Comparison of ENCODE assay signal across 8 mouse cellular contexts in the genomic region with DNA sequence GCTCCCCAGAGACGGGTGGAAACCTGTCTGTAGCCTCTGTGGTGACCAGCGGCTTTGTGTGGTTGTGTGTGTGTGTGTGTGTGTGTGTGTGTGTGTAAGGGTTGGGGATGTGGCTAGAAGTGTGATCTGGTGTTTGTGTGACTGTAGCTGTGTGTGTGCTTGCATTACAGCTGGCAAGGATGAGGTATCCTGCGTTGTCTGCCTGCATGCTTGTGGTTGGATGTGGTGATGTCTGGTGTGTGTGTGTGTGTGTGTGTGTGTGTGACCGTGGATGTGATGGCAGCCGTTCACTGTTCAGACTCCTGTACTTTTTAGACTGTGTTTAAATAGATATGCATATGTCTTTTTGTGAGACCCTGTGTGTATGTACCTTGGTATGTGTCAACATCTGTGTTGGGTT. TPM values are rescaled to one million over a fixed set of nuclear protein-coding genes. Genes with fewer than 3 reads are reported as not detected.
DNase-seq lines count a peak whose midpoint lies in the region; ATAC-seq and TF ChIP-seq lines count a peak whose summit lies in the region.

No protein-coding gene starts in this region.

- H3K4me3 ChIP-seq in heart, embryonic 14.5 days (ENCODE audit: control insufficient read depth in 1 of 2, insufficient read depth in 1 of 2, low read depth in 1 of 2, low read length in 2 of 2) = peak overlapping the region; percentile 71 to 81
- no peak overlapping the region for H3K4me3 ChIP-seq in C2C12 (ENCODE audit: insufficient read depth, poor library complexity, severe bottlenecking)
- H3K4me3 ChIP-seq in embryonic facial prominence, embryonic 13.5 days = peak overlapping the region; percentile 80
- peak overlapping the region; percentile 80 for H3K4me3 ChIP-seq in limb, embryonic 13.5 days
- H3K4me3 ChIP-seq in stomach, embryonic 16.5 days (replicated peaks; ENCODE audit: low read length) = peak overlapping the region; percentile 79

- no peaks in the 10 kb centered on the region for H3K79me3 ChIP-seq in C2C12 (ENCODE audit: low read depth)

- no peak for TF ChIP-seq CTCF in C2C12 (IDR thresholded peaks at IDR 0.05; ENCODE audit: control insufficient read depth, insufficient read depth, insufficient read length)

- peak overlapping the region; percentile 92 for H3K4me2 ChIP-seq in heart, embryonic 14.5 days (ENCODE audit: low read length)
- peak overlapping the region; percentile 89 for H3K4me2 ChIP-seq in embryonic facial prominence, embryonic 13.5 days
- peak overlapping the region; percentile 89 for H3K4me2 ChIP-seq in limb, embryonic 13.5 days (replicated peaks)
- H3K4me2 ChIP-seq in stomach, embryonic 16.5 days (ENCODE audit: low read depth, low read length) = peak overlapping the region; percentile 67

- peak overlapping the region; percentile 54 for H3ac ChIP-seq in C2C12 (ENCODE audit: control insufficient read depth, insufficient read length, low read depth)

- WGBS in heart, embryonic 14.5 days = 36% methylated on average over 5 of the region's 5 CpGs
- WGBS in embryonic facial prominence, embryonic 13.5 days = 21% methylated on average over 5 of the region's 5 CpGs
- WGBS in limb, embryonic 13.5 days = 37% methylated on average over 5 of the region's 5 CpGs
- WGBS in stomach, embryonic 16.5 days = 21% methylated on average over 5 of the region's 5 CpGs

- H3K4me1 ChIP-seq in heart, embryonic 14.5 days (ENCODE audit: control insufficient read depth in 2 of 2, insufficient read depth in 2 of 2, low read length in 2 of 2) = peaks cover 17 to 19% of the 10 kb centered on the region in 2 experiments
- H3K4me1 ChIP-seq in embryonic facial prominence, embryonic 13.5 days = peaks cover 40% of the 10 kb centered on the region
- H3K4me1 ChIP-seq in limb, embryonic 13.5 days = peaks cover 40% of the 10 kb centered on the region
- H3K4me1 ChIP-seq in stomach, embryonic 16.5 days (ENCODE audit: control insufficient read depth, insufficient read depth, low read length) = peaks cover 23% of the 10 kb centered on the region

- no peaks in the 10 kb centered on the region for H3K9me3 ChIP-seq in heart, embryonic 14.5 days (ENCODE audit: control insufficient read depth, low read length)
- no peaks in the 10 kb centered on the region for H3K9me3 ChIP-seq in embryonic facial prominence, embryonic 13.5 days
- no peaks in the 10 kb centered on the region for H3K9me3 ChIP-seq in limb, embryonic 13.5 days
- no peaks in the 10 kb centered on the region for H3K9me3 ChIP-seq in stomach, embryonic 16.5 days (replicated peaks; ENCODE audit: control insufficient read depth, low read length)

- no peak for ATAC-seq in heart, embryonic 14.5 days (ENCODE audit: insufficient number of reproducible peaks, insufficient read depth, low FRiP score, low read depth)
- ATAC-seq in embryonic facial prominence, embryonic 13.5 days (ENCODE audit: insufficient number of reproducible peaks, insufficient read depth, low FRiP score, low TSS enrichment, low read depth) = no peak
- no peak for ATAC-seq in limb, embryonic 13.5 days (ENCODE audit: low FRiP score, low read depth)
- ATAC-seq in stomach, embryonic 16.5 days (ENCODE audit: insufficient read depth, low FRiP score) = no peak

- H3K27ac ChIP-seq in heart, embryonic 14.5 days (replicated peaks in 1 of 2; ENCODE audit: control insufficient read depth in 1 of 2, insufficient read depth in 1 of 2, low read depth in 2 of 2, low read length in 2 of 2) = no peak overlapping the region
- peak overlapping the region; percentile 88 for H3K27ac ChIP-seq in embryonic facial prominence, embryonic 13.5 days
- H3K27ac ChIP-seq in limb, embryonic 13.5 days = peak overlapping the region; percentile 85; the same call in 1 of the 2 replicates
- H3K27ac ChIP-seq in stomach, embryonic 16.5 days (ENCODE audit: low read length) = peak overlapping the region; percentile 68

- peak overlapping the region; percentile 82 for H3K9ac ChIP-seq in heart, embryonic 14.5 days (ENCODE audit: low read length)
- peak overlapping the region; percentile 91 for H3K9ac ChIP-seq in embryonic facial prominence, embryonic 13.5 days
- H3K9ac ChIP-seq in limb, embryonic 13.5 days = peak overlapping the region; percentile 86
- H3K9ac ChIP-seq in stomach, embryonic 16.5 days (ENCODE audit: low read length) = peak overlapping the region; percentile 91

- peaks cover 5% of the 10 kb centered on the region for H3K79me2 ChIP-seq in C2C12 (ENCODE audit: control insufficient read depth, insufficient read depth)

- peaks cover 24% of the 10 kb centered on the region for H3K36me3 ChIP-seq in heart, embryonic 14.5 days (ENCODE audit: control insufficient read depth, insufficient read depth, low read length)
- no peaks in the 10 kb centered on the region for H3K36me3 ChIP-seq in C2C12 (ENCODE audit: control insufficient read depth, insufficient read depth)
- H3K36me3 ChIP-seq in embryonic facial prominence, embryonic 13.5 days = peaks cover 32% of the 10 kb centered on the region
- peaks cover 35% of the 10 kb centered on the region for H3K36me3 ChIP-seq in limb, embryonic 13.5 days
- peaks cover 9% of the 10 kb centered on the region; the same call in 1 of the 2 replicates for H3K36me3 ChIP-seq in stomach, embryonic 16.5 days (ENCODE audit: control insufficient read depth, insufficient read depth, low read length)

- no peaks in the 10 kb centered on the region for H3K27me3 ChIP-seq in heart, embryonic 14.5 days (ENCODE audit: control insufficient read depth, insufficient read depth, low read length)
- H3K27me3 ChIP-seq in C2C12 (ENCODE audit: control insufficient read depth, insufficient read depth, insufficient read length) = no peaks in the 10 kb centered on the region
- H3K27me3 ChIP-seq in embryonic facial prominence, embryonic 13.5 days = no peaks in the 10 kb centered on the region
- no peaks in the 10 kb centered on the region for H3K27me3 ChIP-seq in limb, embryonic 13.5 days
- no peaks in the 10 kb centered on the region for H3K27me3 ChIP-seq in stomach, embryonic 16.5 days (ENCODE audit: control insufficient read depth, insufficient read depth, low read length)

- no peak for DNase-seq in heart, adult 9 months (ENCODE audit: low spot score in 2 of 2)
- DNase-seq in layer of hippocampus, adult 18-20 months (ENCODE audit: low spot score in 2 of 2) = no peak
- no peak for DNase-seq in layer of hippocampus, adult 9-11 months

TF ChIP-seq in C2C12, 6 proteins besides CTCF, POLR2A, EP300 and RAD21:
- no peak for TF ChIP-seq MYOG (IDR thresholded peaks at IDR 0.05; ENCODE audit: control insufficient read depth, extremely low read depth, insufficient read length)
- TF ChIP-seq USF1 (IDR thresholded peaks at IDR 0.05; ENCODE audit: low read depth) = no peak
- TF ChIP-seq MAX (IDR thresholded peaks at IDR 0.05) = no peak
- TF ChIP-seq FOSL1 (IDR thresholded peaks at IDR 0.05; ENCODE audit: insufficient read depth, low read length, poor library complexity, severe bottlenecking) = no peak
- TF ChIP-seq CEBPB (IDR thresholded peaks at IDR 0.05; ENCODE audit: low read depth) = no peak
- peak; percentile 29 for TF ChIP-seq MYOD1 (IDR thresholded peaks at IDR 0.05; ENCODE audit: control insufficient read depth, insufficient read length, low read depth)
TF ChIP-seq in C2C12: peak in this region for 1.

RNA-seq across cellular contexts. Expression of a gene that starts 1.5 kb away (rescaled TPM):
- polyA plus RNA-seq in heart, embryonic 14.5 days (2014; fragmentation: Nextera tagmentation; extraction: Ambion mirVana) = 3.3 and 5.4 TPM in 2 replicates
- polyA plus RNA-seq in C2C12 (2012; fragmentation: generic; extraction: Trizol) = 11.7 TPM
- 33.8 and 35.7 TPM in 2 replicates for polyA plus RNA-seq in embryonic facial prominence, embryonic 13.5 days (2015; fragmentation: Nextera tagmentation; extraction: Ambion mirVana)
- polyA plus RNA-seq in limb, embryonic 13.5 days (2015; fragmentation: Nextera tagmentation; extraction: Ambion mirVana) = 32.3 and 34.1 TPM in 2 replicates
- polyA plus RNA-seq in stomach, embryonic 16.5 days (2015; fragmentation: Nextera tagmentation; extraction: Ambion mirVana) = 13.7 and 15.8 TPM in 2 replicates
- 100 to 1,000 TPM; 141 to 149 TPM for total RNA-seq in layer of hippocampus, adult 18-20 months (2021)

RNA-seq across cellular contexts. Expression of a gene that starts 26.9 kb away (rescaled TPM):
- 9.9 and 11.9 TPM in 2 replicates for polyA plus RNA-seq in heart, embryonic 14.5 days (2014; fragmentation: Nextera tagmentation; extraction: Ambion mirVana)
- polyA plus RNA-seq in C2C12 (2012; fragmentation: generic; extraction: Trizol) = 9.3 TPM
- 19.0 and 20.5 TPM in 2 replicates for polyA plus RNA-seq in embryonic facial prominence, embryonic 13.5 days (2015; fragmentation: Nextera tagmentation; extraction: Ambion mirVana)
- 17.7 and 18.5 TPM in 2 replicates for polyA plus RNA-seq in limb, embryonic 13.5 days (2015; fragmentation: Nextera tagmentation; extraction: Ambion mirVana)
- 26.4 TPM in 2 replicates for polyA plus RNA-seq in stomach, embryonic 16.5 days (2015; fragmentation: Nextera tagmentation; extraction: Ambion mirVana)
- 10 to 100 TPM; 32.7 to 40.7 TPM for total RNA-seq in layer of hippocampus, adult 18-20 months (2021)

RNA-seq across cellular contexts. Expression of a gene that starts 31.3 kb away (rescaled TPM):
- polyA plus RNA-seq in heart, embryonic 14.5 days (2014; fragmentation: Nextera tagmentation; extraction: Ambion mirVana) = 3.4 and 3.8 TPM in 2 replicates
- polyA plus RNA-seq in C2C12 (2012; fragmentation: generic; extraction: Trizol) = 5.7 TPM
- 5.7 and 8.3 TPM in 2 replicates for polyA plus RNA-seq in embryonic facial prominence, embryonic 13.5 days (2015; fragmentation: Nextera tagmentation; extraction: Ambion mirVana)
- polyA plus RNA-seq in limb, embryonic 13.5 days (2015; fragmentation: Nextera tagmentation; extraction: Ambion mirVana) = 6.6 and 7.2 TPM in 2 replicates
- 10.3 and 11.0 TPM in 2 replicates for polyA plus RNA-seq in stomach, embryonic 16.5 days (2015; fragmentation: Nextera tagmentation; extraction: Ambion mirVana)
- total RNA-seq in layer of hippocampus, adult 18-20 months (2021) = 10 to 100 TPM; 10.6 TPM

Comparison
In these comparisons a context has a peak if more than half of its experiments do, and no peak if none do; other contexts are left out.
1. H3K27ac ChIP-seq: peak in embryonic facial prominence, embryonic 13.5 days (single experiment), limb, embryonic 13.5 days (single experiment) and stomach, embryonic 16.5 days (single experiment); none in heart, embryonic 14.5 days (0 of 2).
2. Peak in every context shown above with its lines, with median percentiles within 50 percentile points of each other: H3K4me2 ChIP-seq and H3K9ac ChIP-seq.